In genomic region chr11:117839021-117839420, GRCm38 (mm10) we compare ENCODE assay signal across 17 mouse cellular contexts. TPM values are rescaled to one million over a fixed set of nuclear protein-coding genes. Genes with fewer than 3 reads are reported as not detected.
A peak's percentile ranks its signal among the peaks of the same experiment; 100 is the strongest.
DNase-seq lines count a peak whose midpoint lies in the region; ATAC-seq and TF ChIP-seq lines count a peak whose summit lies in the region.
"Had no signal": no experiment of that assay in that cellular context is flagged by ENCODE, and none has a peak within 500 bp of the region (broad histone marks: within the 10 kb centered on the region; RNA-seq: fewer than 3 reads in every experiment).

No protein-coding gene starts in this region.

- H3K27ac ChIP-seq in forebrain, embryonic 13.5 days: 0 out of 2 replicates have a peak overlapping the region, but pooled peaks have one; percentile 17
- H3K27ac ChIP-seq in forebrain, embryonic 16.5 days (ENCODE audit: low read length): no peak overlapping the region; the same call in 1 of the 2 replicates
- 0 out of 2 replicates have a peak overlapping the region, but pooled peaks have one; percentile 7 for H3K27ac ChIP-seq in limb, embryonic 12.5 days
- H3K27ac ChIP-seq in limb, embryonic 10.5 days: no peak overlapping the region
- H3K27ac ChIP-seq in liver, embryonic 14.5 days: peak overlapping the region; percentile 90
- H3K27ac ChIP-seq in stomach, postnatal 0 days (replicated peaks): peak overlapping the region; percentile 76

- H3K4me1 ChIP-seq in forebrain, embryonic 13.5 days: 0 out of 2 replicates have a peak, but pooled peaks cover 5% of the 10 kb centered on the region
- 0 out of 2 replicates have a peak, but pooled peaks cover 4% of the 10 kb centered on the region for H3K4me1 ChIP-seq in forebrain, embryonic 16.5 days (replicated peaks; ENCODE audit: control insufficient read depth, insufficient read depth, low read length)
- H3K4me1 ChIP-seq in limb, embryonic 12.5 days (replicated peaks): peaks cover 6% of the 10 kb centered on the region; the same call in 1 of the 2 replicates
- peaks cover 17% of the 10 kb centered on the region for H3K4me1 ChIP-seq in limb, embryonic 10.5 days
- peaks cover 46 to 48% of the 10 kb centered on the region in 2 experiments for H3K4me1 ChIP-seq in liver, embryonic 14.5 days (replicated peaks; ENCODE audit: control insufficient read depth in 2 of 2, insufficient read depth in 2 of 2, low read length in 1 of 2)
- no peaks in the 10 kb centered on the region for H3K4me1 ChIP-seq in stomach, postnatal 0 days (replicated peaks; ENCODE audit: control insufficient read depth, insufficient read depth)

- DNase-seq in limb, embryonic 10.5 days (ENCODE audit: low spot score): no peak
- DNase-seq in liver, embryonic 14.5 days (ENCODE audit: low read depth in 3 of 3, low spot score in 3 of 3): no peak
- DNase-seq in stomach, postnatal 0 days (ENCODE audit: low spot score): no peak
- no peak for DNase-seq in left cerebral cortex, postnatal 25 days (ENCODE audit: low spot score in 2 of 2)
- DNase-seq: heart, adult 18-20 months; lung, adult 2 months; spleen, adult 18-20 months had no signal

- H3K9ac ChIP-seq in forebrain, embryonic 13.5 days: no peak overlapping the region
- H3K9ac ChIP-seq in forebrain, embryonic 16.5 days (replicated peaks; ENCODE audit: low read depth, low read length): no peak overlapping the region
- H3K9ac ChIP-seq in limb, embryonic 12.5 days (replicated peaks): no peak overlapping the region
- peak overlapping the region; percentile 47 for H3K9ac ChIP-seq in liver, embryonic 14.5 days (replicated peaks)
- no peak overlapping the region for H3K9ac ChIP-seq in stomach, postnatal 0 days (ENCODE audit: low read length)
- H3K9ac ChIP-seq: embryonic facial prominence, embryonic 12.5 days had no signal

- WGBS in forebrain, embryonic 13.5 days: 75% methylated on average over 1 of the region's 1 CpGs
- 69% methylated on average over 1 of the region's 1 CpGs for WGBS in forebrain, embryonic 16.5 days
- 91% methylated on average over 1 of the region's 1 CpGs for whole genome bisulfite sequencing in limb, embryonic 12.5 days
- 82% methylated on average over 1 of the region's 1 CpGs for WGBS in limb, embryonic 10.5 days
- 21% methylated on average over 1 of the region's 1 CpGs for WGBS in liver, embryonic 14.5 days (ENCODE audit: insufficient replicate concordance)
- 71% methylated on average over 1 of the region's 1 CpGs for WGBS in stomach, postnatal 0 days

- TF ChIP-seq EP300 in liver, embryonic 14.5 days (IDR thresholded peaks at IDR 0.05; ENCODE audit: low read depth): no peak
- no peak for TF ChIP-seq EP300 in stomach, postnatal 0 days (optimal IDR thresholded peaks at IDR 0.05)

- H3K36me3 ChIP-seq in forebrain, embryonic 13.5 days (ENCODE audit: poor library complexity, severe bottlenecking): no peaks in the 10 kb centered on the region
- H3K36me3 ChIP-seq in forebrain, embryonic 16.5 days (ENCODE audit: control insufficient read depth, insufficient read depth): no peaks in the 10 kb centered on the region
- H3K36me3 ChIP-seq in limb, embryonic 12.5 days: no peaks in the 10 kb centered on the region
- H3K36me3 ChIP-seq in limb, embryonic 10.5 days: no peaks in the 10 kb centered on the region
- H3K36me3 ChIP-seq in liver, embryonic 14.5 days (replicated peaks; ENCODE audit: control insufficient read depth, insufficient read depth, low read depth): no peaks in the 10 kb centered on the region
- H3K36me3 ChIP-seq in stomach, postnatal 0 days (ENCODE audit: control insufficient read depth, insufficient read depth, low read length): no peaks in the 10 kb centered on the region
- H3K36me3 ChIP-seq: embryonic facial prominence, embryonic 12.5 days had no signal

- intact Hi-C loops in left cerebral cortex, postnatal 25 days (cut with DNase I): no loop called here

- no peak for TF ChIP-seq CTCF in liver, embryonic 14.5 days (IDR thresholded peaks at IDR 0.05; ENCODE audit: low read depth)
- no peak for TF ChIP-seq CTCF in stomach, postnatal 0 days (IDR thresholded peaks at IDR 0.05; ENCODE audit: low read depth)

- no peak overlapping the region for H3K4me3 ChIP-seq in forebrain, embryonic 13.5 days
- H3K4me3 ChIP-seq in forebrain, embryonic 16.5 days (replicated peaks; ENCODE audit: low read length): no peak overlapping the region
- no peak overlapping the region for H3K4me3 ChIP-seq in limb, embryonic 12.5 days (replicated peaks)
- no peak overlapping the region for H3K4me3 ChIP-seq in limb, embryonic 10.5 days
- no peak overlapping the region for H3K4me3 ChIP-seq in liver, embryonic 14.5 days (ENCODE audit: insufficient read depth in 1 of 2, low read depth in 2 of 2, low read length in 2 of 2)
- no peak overlapping the region for H3K4me3 ChIP-seq in stomach, postnatal 0 days (ENCODE audit: low read depth, low read length)
- H3K4me3 ChIP-seq: embryonic facial prominence, embryonic 12.5 days had no signal

- H3K9me3 ChIP-seq in forebrain, embryonic 13.5 days (replicated peaks): no peaks in the 10 kb centered on the region
- H3K9me3 ChIP-seq in forebrain, embryonic 16.5 days (ENCODE audit: control insufficient read depth, low read length): no peaks in the 10 kb centered on the region
- no peaks in the 10 kb centered on the region for H3K9me3 ChIP-seq in limb, embryonic 12.5 days
- H3K9me3 ChIP-seq in limb, embryonic 10.5 days (replicated peaks): no peaks in the 10 kb centered on the region
- no peaks in the 10 kb centered on the region for H3K9me3 ChIP-seq in liver, embryonic 14.5 days (ENCODE audit: control insufficient read depth, low read length)
- no peaks in the 10 kb centered on the region for H3K9me3 ChIP-seq in stomach, postnatal 0 days (ENCODE audit: control insufficient read depth, low read length)
- H3K9me3 ChIP-seq: embryonic facial prominence, embryonic 12.5 days had no signal

- ATAC-seq in forebrain, embryonic 13.5 days: no peak
- no peak for ATAC-seq in forebrain, embryonic 16.5 days
- ATAC-seq in limb, embryonic 12.5 days (ENCODE audit: insufficient number of reproducible peaks, insufficient read depth, low FRiP score, low TSS enrichment, low read depth): no peak
- peak; percentile 21; the same call in 1 of the 2 replicates for ATAC-seq in liver, embryonic 14.5 days (ENCODE audit: insufficient read depth)
- no peak for ATAC-seq in stomach, postnatal 0 days (ENCODE audit: low FRiP score, low TSS enrichment)
- no peak for ATAC-seq in frontal cortex, adult (ENCODE audit: low TSS enrichment)

- H3K4me2 ChIP-seq in forebrain, embryonic 13.5 days: no peak overlapping the region
- no peak overlapping the region for H3K4me2 ChIP-seq in forebrain, embryonic 16.5 days (ENCODE audit: low read length)
- no peak overlapping the region for H3K4me2 ChIP-seq in limb, embryonic 12.5 days
- peak overlapping the region; percentile 59 for H3K4me2 ChIP-seq in liver, embryonic 14.5 days (ENCODE audit: low read depth)
- H3K4me2 ChIP-seq in stomach, postnatal 0 days (replicated peaks; ENCODE audit: low read depth): no peak overlapping the region
- H3K4me2 ChIP-seq: embryonic facial prominence, embryonic 12.5 days had no signal

- no peaks in the 10 kb centered on the region for H3K27me3 ChIP-seq in forebrain, embryonic 13.5 days
- no peaks in the 10 kb centered on the region for H3K27me3 ChIP-seq in forebrain, embryonic 16.5 days (replicated peaks; ENCODE audit: control insufficient read depth, insufficient read depth, low read length)
- H3K27me3 ChIP-seq in limb, embryonic 12.5 days: no peaks in the 10 kb centered on the region
- no peaks in the 10 kb centered on the region for H3K27me3 ChIP-seq in limb, embryonic 10.5 days (ENCODE audit: low read depth, poor library complexity, severe bottlenecking)
- no peaks in the 10 kb centered on the region for H3K27me3 ChIP-seq in liver, embryonic 14.5 days (ENCODE audit: control insufficient read depth, insufficient read depth, low read length)
- H3K27me3 ChIP-seq in stomach, postnatal 0 days (ENCODE audit: control insufficient read depth, insufficient read depth, low read length): no peaks in the 10 kb centered on the region
- H3K27me3 ChIP-seq: embryonic facial prominence, embryonic 12.5 days had no signal

RNA-seq across cellular contexts. Expression of gene Birc5, which starts 10.0 kb away (rescaled TPM):
- 231 and 243 TPM in 2 replicates for polyA plus RNA-seq in forebrain, embryonic 13.5 days (2015; fragmentation: Nextera tagmentation; extraction: Ambion mirVana)
- 72.6 and 82.9 TPM in 2 replicates for polyA plus RNA-seq in forebrain, embryonic 16.5 days (2015; fragmentation: Nextera tagmentation; extraction: Ambion mirVana)
- polyA plus RNA-seq in limb, embryonic 12.5 days (2016; fragmentation: Nextera tagmentation; extraction: Ambion mirVana): 346 and 369 TPM in 2 replicates
- polyA plus RNA-seq in limb, embryonic 10.5 days (2016; fragmentation: Nextera tagmentation; extraction: Ambion mirVana): 395 and 434 TPM in 2 replicates
- polyA plus RNA-seq in liver, embryonic 14.5 days (2012; rRNA removed): 123 and 181 TPM in 2 replicates
- 371 and 373 TPM in 2 replicates for polyA plus RNA-seq in liver, embryonic 14.5 days (2014; fragmentation: Nextera tagmentation; extraction: Ambion mirVana)
- polyA plus RNA-seq in stomach, postnatal 0 days (2015; fragmentation: Nextera tagmentation; extraction: Ambion mirVana): 67.0 and 91.7 TPM in 2 replicates
- 1 to 10 TPM in 1 of 2 experiments, under 1 TPM in 1; 0.62 to 1.2 TPM for total RNA-seq in left cerebral cortex, postnatal 25 days (2021)

RNA-seq across cellular contexts. Expression of gene Tk1, which starts 13.1 kb away (rescaled TPM):
- 103 and 104 TPM in 2 replicates for polyA plus RNA-seq in forebrain, embryonic 13.5 days (2015; fragmentation: Nextera tagmentation; extraction: Ambion mirVana)
- 37.5 and 39.7 TPM in 2 replicates for polyA plus RNA-seq in forebrain, embryonic 16.5 days (2015; fragmentation: Nextera tagmentation; extraction: Ambion mirVana)
- 136 and 143 TPM in 2 replicates for polyA plus RNA-seq in limb, embryonic 12.5 days (2016; fragmentation: Nextera tagmentation; extraction: Ambion mirVana)
- 170 and 183 TPM in 2 replicates for polyA plus RNA-seq in limb, embryonic 10.5 days (2016; fragmentation: Nextera tagmentation; extraction: Ambion mirVana)
- polyA plus RNA-seq in liver, embryonic 14.5 days (2012; rRNA removed): 122 and 136 TPM in 2 replicates
- polyA plus RNA-seq in liver, embryonic 14.5 days (2014; fragmentation: Nextera tagmentation; extraction: Ambion mirVana): 135 and 144 TPM in 2 replicates
- 47.1 and 58.0 TPM in 2 replicates for polyA plus RNA-seq in stomach, postnatal 0 days (2015; fragmentation: Nextera tagmentation; extraction: Ambion mirVana)
- under 1 TPM; 0.60 to 0.94 TPM for total RNA-seq in left cerebral cortex, postnatal 25 days (2021)

RNA-seq across cellular contexts. Expression of gene Afmid, which starts 13.3 kb away (rescaled TPM):
- 7.4 and 7.5 TPM in 2 replicates for polyA plus RNA-seq in forebrain, embryonic 13.5 days (2015; fragmentation: Nextera tagmentation; extraction: Ambion mirVana)
- polyA plus RNA-seq in forebrain, embryonic 16.5 days (2015; fragmentation: Nextera tagmentation; extraction: Ambion mirVana): 5.2 and 7.1 TPM in 2 replicates
- 3.5 and 4.2 TPM in 2 replicates for polyA plus RNA-seq in limb, embryonic 12.5 days (2016; fragmentation: Nextera tagmentation; extraction: Ambion mirVana)
- 2.4 and 3.3 TPM in 2 replicates for polyA plus RNA-seq in limb, embryonic 10.5 days (2016; fragmentation: Nextera tagmentation; extraction: Ambion mirVana)
- polyA plus RNA-seq in liver, embryonic 14.5 days (2012; rRNA removed): 7.1 and 7.6 TPM in 2 replicates
- 7.5 and 9.8 TPM in 2 replicates for polyA plus RNA-seq in liver, embryonic 14.5 days (2014; fragmentation: Nextera tagmentation; extraction: Ambion mirVana)
- 5.7 and 7.7 TPM in 2 replicates for polyA plus RNA-seq in stomach, postnatal 0 days (2015; fragmentation: Nextera tagmentation; extraction: Ambion mirVana)
- total RNA-seq in left cerebral cortex, postnatal 25 days (2021): 1 to 10 TPM; 4.6 to 6.7 TPM

RNA-seq across cellular contexts. Expression of gene Tmem235, which starts 21.5 kb away (rescaled TPM):
- polyA plus RNA-seq in forebrain, embryonic 13.5 days (2015; fragmentation: Nextera tagmentation; extraction: Ambion mirVana): not detected in 2 replicates
- not detected in 2 replicates for polyA plus RNA-seq in forebrain, embryonic 16.5 days (2015; fragmentation: Nextera tagmentation; extraction: Ambion mirVana)
- polyA plus RNA-seq in limb, embryonic 12.5 days (2016; fragmentation: Nextera tagmentation; extraction: Ambion mirVana): not detected in 2 replicates
- not detected in 2 replicates for polyA plus RNA-seq in limb, embryonic 10.5 days (2016; fragmentation: Nextera tagmentation; extraction: Ambion mirVana)
- 0.02 TPM in 1 of 2 replicates, not detected in the other for polyA plus RNA-seq in liver, embryonic 14.5 days (2012; rRNA removed)
- polyA plus RNA-seq in liver, embryonic 14.5 days (2014; fragmentation: Nextera tagmentation; extraction: Ambion mirVana): not detected in 2 replicates
- not detected in 2 replicates for polyA plus RNA-seq in stomach, postnatal 0 days (2015; fragmentation: Nextera tagmentation; extraction: Ambion mirVana)
- total RNA-seq in left cerebral cortex, postnatal 25 days (2021): under 1 TPM in 1 of 2 experiments, not detected in 1; 0.23 TPM
- total RNA-seq: adrenal gland, adult 18-20 months; heart, adult 18-20 months; monocyte, adult 5-6 weeks had no signal
- polyA plus RNA-seq: embryonic facial prominence, embryonic 12.5 days; hindbrain, embryonic 11.5 days; lung, adult 2 months; urinary bladder, adult 2 months had no signal

RNA-seq across cellular contexts. Expression of gene Gm20708, which starts 29.6 kb away (rescaled TPM):
- 0.36 and 0.49 TPM in 2 replicates for polyA plus RNA-seq in forebrain, embryonic 13.5 days (2015; fragmentation: Nextera tagmentation; extraction: Ambion mirVana)
- polyA plus RNA-seq in forebrain, embryonic 16.5 days (2015; fragmentation: Nextera tagmentation; extraction: Ambion mirVana): 0.19 and 0.90 TPM in 2 replicates
- 0.36 and 0.58 TPM in 2 replicates for polyA plus RNA-seq in limb, embryonic 12.5 days (2016; fragmentation: Nextera tagmentation; extraction: Ambion mirVana)
- 0.23 and 0.58 TPM in 2 replicates for polyA plus RNA-seq in limb, embryonic 10.5 days (2016; fragmentation: Nextera tagmentation; extraction: Ambion mirVana)
- polyA plus RNA-seq in liver, embryonic 14.5 days (2012; rRNA removed): 0.03 and 0.08 TPM in 2 replicates
- 0.10 and 0.28 TPM in 2 replicates for polyA plus RNA-seq in liver, embryonic 14.5 days (2014; fragmentation: Nextera tagmentation; extraction: Ambion mirVana)
- 0.18 and 0.24 TPM in 2 replicates for polyA plus RNA-seq in stomach, postnatal 0 days (2015; fragmentation: Nextera tagmentation; extraction: Ambion mirVana)
- 1 to 10 TPM; 1.7 to 2.4 TPM for total RNA-seq in left cerebral cortex, postnatal 25 days (2021)
- polyA plus RNA-seq: large intestine, adult 2 months; lung, adult 2 months; urinary bladder, adult 2 months had no signal

Comparison
In these comparisons a context has a peak if more than half of its experiments do, and no peak if none do; other contexts are left out.
1. H3K27ac ChIP-seq: peak in forebrain, embryonic 13.5 days (single experiment), limb, embryonic 12.5 days (single experiment), liver, embryonic 14.5 days (single experiment) and stomach, postnatal 0 days (single experiment); none in forebrain, embryonic 16.5 days (single experiment) and limb, embryonic 10.5 days (single experiment).